Mouse (Mus musculus) limb, embryonic 12.5 days (tissue): ENCODE measurements at regions not wholly inside any gene's neighbourhood (a gene's known extent, or its start where the extent isn't known, plus 50 kb on each side); places are given as distances from the start of the nearest gene placed in this dataset.

ENCODE experiments used
- ATAC-seq: fragments of 200-750 bp; cut with Nextera tagmentation; 2 replicates; pipeline ENCODE4 v1.8.0; 2017; ENCODE audit warnings: low read depth, moderate TSS enrichment; ENCODE audit not compliant: insufficient number of reproducible peaks, insufficient read depth, low FRiP score, low TSS enrichment
- H3K27ac ChIP-seq: fragments of 300-500 bp; sonication (generic); 2 replicates; pipeline ENCODE4 v1.5.1; 2016; ENCODE audit warnings: mild to moderate bottlenecking, moderate library complexity
- H3K27me3 ChIP-seq: fragments of 300-500 bp; sonication (generic); 2 replicates; pipeline ENCODE4 v1.6.1; 2016; ENCODE audit warnings: mild to moderate bottlenecking, moderate library complexity
- H3K36me3 ChIP-seq: fragments of 300-500 bp; sonication (generic); 2 replicates; pipeline ENCODE4 v1.6.1; 2016; ENCODE audit warnings: mild to moderate bottlenecking, moderate library complexity
- H3K4me1 ChIP-seq: fragments of 300-500 bp; sonication (generic); replicated peaks from 2 replicates; pipeline ENCODE4 v1.6.1; 2016
- H3K4me2 ChIP-seq: fragments of 300-500 bp; sonication (generic); 2 replicates; pipeline ENCODE4 v1.6.1; 2016; ENCODE audit warnings: mild to moderate bottlenecking, moderate library complexity
- H3K4me3 ChIP-seq: fragments of 300-500 bp; sonication (generic); replicated peaks from 2 replicates; pipeline ENCODE4 v1.5.1; 2016; ENCODE audit warnings: mild to moderate bottlenecking
- H3K9ac ChIP-seq: fragments of 300-500 bp; sonication (generic); replicated peaks from 2 replicates; pipeline ENCODE4 v1.6.1; 2016; ENCODE audit warnings: mild to moderate bottlenecking, moderate library complexity
- H3K9me3 ChIP-seq: fragments of 300-500 bp; sonication (generic); 2 replicates; pipeline ENCODE4 v1.6.1; 2016; ENCODE audit warnings: mild to moderate bottlenecking, moderate library complexity
- WGBS: fragments of 180-500 bp; shearing (Covaris S2); methylation state at CpG from one replicate; pipeline ENCODE4 v1.1.7; 2016; 5-methylcytosine and 5-hydroxymethylcytosine counted together

DNA sequence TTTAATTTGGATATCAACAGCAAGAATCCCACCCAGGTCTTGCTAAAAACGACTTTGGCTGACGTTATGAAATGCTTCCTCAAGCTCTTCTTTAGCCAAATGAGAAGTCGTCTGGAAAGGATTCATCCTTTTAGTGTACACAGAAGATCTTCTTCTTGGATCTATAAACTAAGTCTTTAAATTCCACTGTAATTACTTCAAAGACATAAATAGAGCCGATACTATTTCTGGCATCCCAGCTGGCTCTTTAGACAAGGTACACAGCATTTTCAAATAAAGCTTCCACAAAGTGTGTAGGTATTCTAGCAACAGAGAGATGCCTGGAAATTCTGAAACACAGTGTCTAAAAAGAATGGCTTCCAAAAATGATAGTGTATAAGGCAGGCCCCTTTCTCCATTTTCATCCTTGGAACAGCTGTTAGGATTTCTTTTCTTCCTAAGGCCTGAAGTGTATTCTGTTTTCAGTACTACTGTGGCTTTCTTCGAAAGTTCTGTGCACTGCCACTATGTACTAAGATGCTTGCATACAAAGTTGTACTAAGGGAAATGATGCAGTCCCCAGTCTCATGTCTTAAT lies 371.4 kb downstream of the Inhba start:
- no peak overlapping the region for H3K9ac ChIP-seq
- no peaks in the 10 kb centered on the region for H3K27me3 ChIP-seq
- no peak for ATAC-seq
- no peak overlapping the region for H3K4me2 ChIP-seq
- no peaks in the 10 kb centered on the region for H3K4me1 ChIP-seq
- H3K9me3 ChIP-seq: no peaks in the 10 kb centered on the region
- H3K36me3 ChIP-seq: no peaks in the 10 kb centered on the region
- H3K27ac ChIP-seq: no peak overlapping the region
- no peak overlapping the region for H3K4me3 ChIP-seq
- 80% methylated on average over 5 of the region's 5 CpGs for WGBS

DNA sequence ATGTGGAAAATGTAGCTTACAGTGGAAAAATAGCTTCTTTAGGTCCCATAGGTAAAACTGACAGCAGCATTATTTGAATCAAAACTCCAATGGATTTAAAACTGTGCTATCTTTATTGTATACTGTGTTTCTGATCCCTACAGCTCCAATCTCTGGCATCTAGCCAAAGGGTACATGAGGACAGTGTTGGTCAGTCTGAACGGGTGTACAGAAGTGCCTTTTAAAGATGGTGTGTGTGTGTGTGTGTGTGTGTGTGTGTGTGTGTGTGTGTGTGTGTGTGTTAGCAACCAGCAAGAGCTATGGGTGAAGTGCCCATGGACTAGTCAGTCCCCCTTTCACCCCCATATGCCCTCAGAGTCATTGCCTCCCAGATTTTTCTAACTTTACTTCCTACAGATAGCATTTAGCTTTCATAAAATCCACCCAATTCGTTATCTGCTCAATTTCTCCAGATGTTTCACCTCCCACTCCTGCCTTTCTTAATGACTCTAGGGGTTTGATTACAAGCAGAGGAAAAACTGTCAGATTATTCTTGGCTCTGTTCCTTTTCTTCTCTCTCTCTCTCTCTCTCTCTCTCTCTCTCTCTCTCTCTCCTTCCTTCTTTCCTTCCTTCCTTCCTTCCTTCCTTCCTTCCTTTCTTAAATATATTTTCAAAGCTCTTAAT lies 404.8 kb downstream of the Inhba start:
- no peak overlapping the region for H3K27ac ChIP-seq
- WGBS: 42% methylated on average over 2 of the region's 2 CpGs
- no peak overlapping the region for H3K4me2 ChIP-seq
- no peak overlapping the region for H3K4me3 ChIP-seq
- no peaks in the 10 kb centered on the region for H3K27me3 ChIP-seq
- H3K9me3 ChIP-seq: no peaks in the 10 kb centered on the region
- no peak for ATAC-seq
- H3K36me3 ChIP-seq: no peaks in the 10 kb centered on the region
- H3K4me1 ChIP-seq: no peaks in the 10 kb centered on the region
- H3K9ac ChIP-seq: no peak overlapping the region

DNA sequence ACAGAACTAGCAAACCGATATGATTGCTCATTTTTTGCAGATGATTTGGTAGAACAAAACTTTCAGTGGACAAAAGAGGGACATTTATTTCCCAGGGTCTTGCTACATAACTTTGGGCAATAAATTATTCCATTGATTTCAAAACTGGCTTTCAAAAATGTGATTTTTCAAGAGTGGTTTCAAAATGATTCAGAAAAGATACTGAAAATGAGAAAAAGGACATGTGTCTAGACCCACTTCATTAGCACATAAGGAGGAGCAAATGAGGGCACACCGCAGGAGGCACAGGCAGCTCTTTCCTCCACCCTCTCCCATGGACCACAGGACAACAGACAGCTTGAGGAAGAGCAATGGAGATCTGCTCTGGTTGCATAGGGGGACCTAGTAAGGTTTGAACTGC lies 412.5 kb downstream of the Inhba start:
- Histone ChIP-seq H3K27ac (no peak overlapping the region), H3K9me3 (no peaks in the 10 kb centered on the region), H3K4me1 (no peaks in the 10 kb centered on the region), H3K4me2 (no peak overlapping the region), H3K4me3 (no peak overlapping the region), H3K27me3 (no peaks in the 10 kb centered on the region), H3K36me3 (no peaks in the 10 kb centered on the region), H3K9ac (no peak overlapping the region)
- WGBS: 80% methylated on average over 2 of the region's 2 CpGs
- ATAC-seq: no peak

DNA sequence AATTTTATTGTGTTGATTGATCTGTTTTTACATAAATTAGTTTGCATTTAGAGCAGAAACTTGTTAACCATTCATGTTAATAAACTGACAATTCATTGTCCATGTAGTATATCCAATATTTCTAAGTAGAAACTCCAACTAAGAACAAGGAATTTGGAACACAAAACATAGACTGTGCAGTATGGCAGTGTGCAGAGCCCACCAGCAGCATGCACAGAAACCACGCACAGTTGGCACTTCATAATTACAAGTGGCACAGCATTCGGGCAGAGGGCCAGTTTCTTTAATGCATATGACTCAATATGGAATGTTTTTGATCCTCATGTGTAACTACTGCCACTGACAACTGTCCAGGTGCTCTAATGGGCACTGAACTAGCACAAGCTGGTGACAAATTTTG lies 423.8 kb downstream of the Inhba start:
- Histone ChIP-seq H3K27ac (no peak overlapping the region), H3K36me3 (no peaks in the 10 kb centered on the region), H3K27me3 (no peaks in the 10 kb centered on the region), H3K9ac (no peak overlapping the region), H3K4me2 (no peak overlapping the region), H3K4me3 (no peak overlapping the region), H3K9me3 (no peaks in the 10 kb centered on the region), H3K4me1 (no peaks in the 10 kb centered on the region)
- 84% methylated on average over 2 of the region's 2 CpGs for WGBS
- no peak for ATAC-seq

DNA sequence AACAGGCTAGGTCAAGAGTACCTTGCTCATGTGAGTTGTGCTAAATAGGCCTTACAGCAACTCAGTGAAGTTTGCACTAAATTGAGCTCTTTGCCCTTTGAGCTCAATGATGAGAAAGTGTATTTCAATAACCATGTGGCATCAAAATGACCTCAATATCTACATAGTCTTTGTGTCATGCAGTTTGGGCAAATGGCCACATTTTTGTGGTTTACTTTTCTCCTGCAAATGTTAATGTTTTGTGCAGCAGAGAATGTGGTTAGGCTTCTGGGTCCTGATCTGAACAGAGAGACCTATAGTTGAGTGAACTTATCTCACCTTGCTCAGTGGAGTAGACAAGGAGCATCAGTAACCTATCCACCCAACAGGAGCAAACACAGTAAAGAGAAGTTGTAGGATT lies 441.6 kb downstream of the Inhba start:
- Histone ChIP-seq H3K4me1 (no peaks in the 10 kb centered on the region), H3K27me3 (no peaks in the 10 kb centered on the region), H3K4me2 (no peak overlapping the region), H3K9me3 (no peaks in the 10 kb centered on the region), H3K4me3 (no peak overlapping the region), H3K27ac (no peak overlapping the region), H3K9ac (no peak overlapping the region), H3K36me3 (no peaks in the 10 kb centered on the region)
- ATAC-seq: no peak

DNA sequence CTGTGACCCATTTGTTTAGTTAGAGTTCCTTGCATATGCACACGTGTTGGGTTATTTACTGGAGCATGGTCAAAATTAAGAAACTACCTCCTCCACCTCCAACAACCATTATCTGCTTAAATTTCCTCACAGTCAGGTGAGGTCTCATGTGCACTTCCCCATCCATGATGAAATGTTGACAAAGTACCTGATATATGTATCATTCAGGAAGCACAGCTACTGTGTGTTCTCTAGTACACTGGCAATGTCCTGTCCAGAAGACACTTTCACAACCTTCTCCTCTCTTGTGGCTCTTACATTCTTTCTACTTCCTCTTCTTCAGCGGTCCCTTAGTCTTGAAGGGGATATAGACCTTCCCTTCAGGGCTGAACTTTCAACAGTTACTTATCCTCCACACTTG lies 448.1 kb downstream of the Inhba start:
- no peaks in the 10 kb centered on the region for H3K4me1 ChIP-seq
- no peak overlapping the region for H3K27ac ChIP-seq
- H3K27me3 ChIP-seq: no peaks in the 10 kb centered on the region
- no peak overlapping the region for H3K4me2 ChIP-seq
- H3K9ac ChIP-seq: no peak overlapping the region
- WGBS: 78% methylated on average over 2 of the region's 2 CpGs
- H3K9me3 ChIP-seq: no peaks in the 10 kb centered on the region
- no peak for ATAC-seq
- H3K36me3 ChIP-seq: no peaks in the 10 kb centered on the region
- no peak overlapping the region for H3K4me3 ChIP-seq

DNA sequence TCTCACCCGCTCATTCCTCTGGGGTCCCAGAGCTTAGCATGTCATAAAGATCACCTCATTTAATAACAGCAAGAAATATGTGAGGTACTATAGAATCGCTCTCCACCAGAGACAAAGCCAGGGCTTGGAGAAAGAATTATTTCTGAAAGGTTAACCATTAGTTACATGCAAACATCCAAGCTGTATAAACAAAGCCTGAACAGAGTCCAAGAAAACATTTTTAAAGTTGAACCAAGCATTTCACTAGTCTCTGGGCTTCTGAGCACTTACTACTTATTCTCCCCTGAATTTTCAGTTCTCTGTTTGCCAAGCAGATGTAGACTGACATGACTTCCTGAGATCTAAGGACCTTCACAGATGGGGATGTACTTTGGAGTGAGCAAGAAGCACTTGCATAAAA lies 450.0 kb downstream of the Inhba start:
- ATAC-seq: no peak
- H3K4me3 ChIP-seq: no peak overlapping the region
- WGBS: 87% methylated on average over 2 of the region's 2 CpGs

DNA sequence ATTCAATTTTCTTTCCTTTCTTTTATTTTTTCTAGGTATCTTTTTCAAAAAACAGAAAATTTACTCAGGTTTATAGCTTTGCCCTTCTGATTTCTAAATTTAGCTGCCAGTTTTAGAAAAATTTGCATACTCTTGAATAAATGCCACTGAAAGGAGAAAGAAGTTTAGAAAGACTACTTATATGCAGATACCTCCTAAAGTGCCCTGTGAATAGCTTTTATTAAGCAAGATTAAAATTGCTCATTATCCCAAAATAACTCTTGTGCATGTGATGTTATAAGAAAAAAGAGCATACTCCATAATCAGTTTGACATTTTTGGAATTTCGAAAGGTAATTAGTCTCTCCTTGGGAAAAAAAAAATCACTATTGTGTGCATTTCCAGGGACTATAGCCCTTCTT lies 453.2 kb downstream of the Inhba start:
- no peaks in the 10 kb centered on the region for H3K4me1 ChIP-seq
- H3K27me3 ChIP-seq: no peaks in the 10 kb centered on the region
- H3K27ac ChIP-seq: no peak overlapping the region
- no peaks in the 10 kb centered on the region for H3K36me3 ChIP-seq
- no peak overlapping the region for H3K4me3 ChIP-seq
- 93% methylated on average over 1 of the region's 1 CpGs for WGBS
- no peak for ATAC-seq
- no peaks in the 10 kb centered on the region for H3K9me3 ChIP-seq
- no peak overlapping the region for H3K4me2 ChIP-seq
- no peak overlapping the region for H3K9ac ChIP-seq

More for the DNA sequence above, 450.0 kb downstream of the Inhba start:
- Histone ChIP-seq H3K27me3 (no peaks in the 10 kb centered on the region), H3K9ac (no peak overlapping the region), H3K36me3 (no peaks in the 10 kb centered on the region), H3K9me3 (no peaks in the 10 kb centered on the region), H3K27ac (no peak overlapping the region), H3K4me1 (no peaks in the 10 kb centered on the region), H3K4me2 (no peak overlapping the region)

DNA sequence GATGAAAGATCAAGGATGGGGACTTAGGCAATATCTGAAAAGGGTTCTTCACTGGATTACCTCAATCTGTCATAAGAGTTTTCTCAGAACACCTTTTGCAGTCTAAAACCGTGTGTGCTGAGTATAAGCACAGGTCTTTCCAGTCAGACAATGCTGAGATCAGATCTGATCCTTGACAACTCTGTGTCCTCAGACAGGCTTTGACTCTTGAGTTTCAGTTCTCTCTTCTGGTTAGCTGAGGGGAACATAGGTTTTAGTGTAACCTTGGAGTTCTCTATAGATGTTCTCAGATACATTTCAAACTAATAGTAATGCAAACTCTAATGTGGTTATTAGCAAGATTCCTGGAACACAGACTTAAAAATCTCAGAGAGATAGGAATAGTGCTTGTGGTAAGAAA lies 453.7 kb downstream of the Inhba start:
- Histone ChIP-seq H3K27me3 (no peaks in the 10 kb centered on the region), H3K4me3 (no peak overlapping the region), H3K9me3 (no peaks in the 10 kb centered on the region), H3K4me1 (no peaks in the 10 kb centered on the region), H3K4me2 (no peak overlapping the region), H3K27ac (no peak overlapping the region), H3K9ac (no peak overlapping the region), H3K36me3 (no peaks in the 10 kb centered on the region)
- 72% methylated on average over 1 of the region's 1 CpGs for WGBS
- no peak for ATAC-seq

DNA sequence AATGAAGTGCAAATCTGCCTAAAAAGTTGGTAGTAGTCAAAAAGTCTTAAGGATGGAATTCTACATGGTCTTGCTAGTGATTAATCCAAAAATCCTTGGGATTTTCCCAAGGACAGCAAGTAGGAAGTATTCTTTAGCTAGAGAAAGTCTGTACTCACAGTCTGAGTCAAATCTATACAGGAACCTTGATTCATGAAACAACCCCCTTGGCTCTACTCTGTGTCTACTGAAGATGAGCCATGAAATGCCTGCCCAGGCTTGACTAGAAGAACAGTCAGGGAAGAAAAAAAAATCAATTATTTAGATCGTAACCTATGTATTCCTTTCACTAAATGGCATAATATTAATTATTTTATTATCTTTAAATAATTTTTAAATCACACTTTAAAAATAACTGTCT lies 454.2 kb downstream of the Inhba start:
- Histone ChIP-seq H3K4me2 (no peak overlapping the region), H3K4me3 (no peak overlapping the region), H3K9me3 (no peaks in the 10 kb centered on the region), H3K36me3 (no peaks in the 10 kb centered on the region), H3K27me3 (no peaks in the 10 kb centered on the region), H3K4me1 (no peaks in the 10 kb centered on the region), H3K27ac (no peak overlapping the region), H3K9ac (no peak overlapping the region)
- 93% methylated on average over 1 of the region's 1 CpGs for WGBS
- ATAC-seq: no peak

DNA sequence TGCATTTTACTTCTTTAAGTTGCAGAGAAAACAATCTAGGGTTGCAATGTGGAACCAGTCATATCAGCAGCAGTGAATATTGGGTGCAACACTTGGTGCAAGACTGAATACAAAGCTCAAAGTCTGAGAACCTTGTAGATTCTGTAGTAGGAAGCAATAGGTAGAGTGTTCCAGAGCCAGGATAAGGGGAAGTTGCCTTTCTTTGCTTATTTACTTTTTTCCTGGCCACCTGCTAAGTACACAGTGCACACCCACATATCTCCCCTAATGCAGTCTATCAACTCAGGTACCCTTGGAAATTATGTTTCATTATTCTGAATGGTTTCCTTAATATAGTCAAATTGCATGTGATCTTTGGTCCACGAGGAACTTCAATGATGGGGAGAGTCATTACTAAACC lies 464.9 kb downstream of the Inhba start:
- no peak overlapping the region for H3K4me3 ChIP-seq
- no peak overlapping the region for H3K4me2 ChIP-seq
- 74% methylated on average over 1 of the region's 1 CpGs for WGBS
- no peaks in the 10 kb centered on the region for H3K4me1 ChIP-seq
- H3K27ac ChIP-seq: no peak overlapping the region
- ATAC-seq: no peak
- no peaks in the 10 kb centered on the region for H3K36me3 ChIP-seq
- no peaks in the 10 kb centered on the region for H3K27me3 ChIP-seq
- H3K9ac ChIP-seq: no peak overlapping the region
- H3K9me3 ChIP-seq: no peaks in the 10 kb centered on the region

DNA sequence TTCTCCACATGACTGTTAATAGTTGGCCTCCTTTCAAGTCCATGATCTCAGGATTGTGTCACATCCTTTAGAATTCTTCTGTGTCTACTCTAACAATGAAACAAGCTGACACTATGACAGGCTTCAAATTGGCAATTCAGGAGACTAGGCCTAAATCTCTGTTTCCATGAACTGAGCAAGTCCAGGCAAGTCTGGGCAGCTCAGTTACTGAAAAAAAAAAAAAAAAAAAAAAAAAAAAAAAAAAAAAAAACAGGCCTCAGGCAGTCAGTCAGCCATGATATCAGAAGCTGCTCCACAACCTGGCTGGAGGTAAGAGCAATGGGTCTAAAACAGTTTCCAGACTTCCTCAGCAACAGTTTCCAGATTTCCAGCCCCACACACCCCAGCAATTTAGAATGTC lies 475.6 kb downstream of the Inhba start:
- no peak for ATAC-seq
- no peak overlapping the region for H3K27ac ChIP-seq
- H3K4me2 ChIP-seq: no peak overlapping the region
- H3K27me3 ChIP-seq: no peaks in the 10 kb centered on the region
- no peaks in the 10 kb centered on the region for H3K4me1 ChIP-seq
- no peaks in the 10 kb centered on the region for H3K9me3 ChIP-seq
- no peak overlapping the region for H3K9ac ChIP-seq
- no peak overlapping the region for H3K4me3 ChIP-seq
- H3K36me3 ChIP-seq: no peaks in the 10 kb centered on the region
